Mouse (Mus musculus): Measurements from ENCODE around the gene Hbp1. TPM values are rescaled to one million over a fixed set of nuclear protein-coding genes. Genes with fewer than 3 reads are reported as not detected.

The Hbp1 gene
- polyA plus RNA-seq, 1 experiment from 2014 or later, result 116 TPM

GRCm38 (mm10) chr12:31892771-31893170 lies 57.6 kb downstream of the Hbp1 start:
- no peak overlapping the region for H3K4me2 ChIP-seq (ENCODE audit: low read depth, low read length)
- no peak overlapping the region for H3K27ac ChIP-seq (replicated peaks; ENCODE audit: low read depth, low read length)
- H3K9ac ChIP-seq (ENCODE audit: low read depth, low read length), result no peak overlapping the region
- H3K4me3 ChIP-seq (ENCODE audit: low read depth, low read length), result no peak overlapping the region
- WGBS, result 90% methylated on average over 7 of the region's 7 CpGs
- H3K9me3 ChIP-seq (ENCODE audit: control insufficient read depth, low read length), result no peaks in the 10 kb centered on the region
- H3K36me3 ChIP-seq (ENCODE audit: control insufficient read depth, insufficient read depth, low read length), result peaks cover 14% of the 10 kb centered on the region; the same call in 1 of the 2 replicates
- no peaks in the 10 kb centered on the region for H3K4me1 ChIP-seq (ENCODE audit: control insufficient read depth, insufficient read depth, low read length)
- DNase-seq (ENCODE audit: low spot score) (no peak), ATAC-seq (ENCODE audit: low read depth) (no peak)
- no peaks in the 10 kb centered on the region for H3K27me3 ChIP-seq (replicated peaks; ENCODE audit: control insufficient read depth, insufficient read depth, low read length)

- H3K27me3 ChIP-seq (replicated peaks; ENCODE audit: control insufficient read depth, insufficient read depth, low read length), result no peaks in the 10 kb centered on the region
- DNase-seq (ENCODE audit: low spot score) (no peak), ATAC-seq (ENCODE audit: low read depth) (no peak)
- H3K4me1 ChIP-seq (ENCODE audit: control insufficient read depth, insufficient read depth, low read length), result no peaks in the 10 kb centered on the region
- H3K9ac ChIP-seq (ENCODE audit: low read depth, low read length), result no peak overlapping the region
- no peak overlapping the region for H3K4me2 ChIP-seq (ENCODE audit: low read depth, low read length)
- H3K4me3 ChIP-seq (ENCODE audit: low read depth, low read length), result no peak overlapping the region
- no peak overlapping the region for H3K27ac ChIP-seq (replicated peaks; ENCODE audit: low read depth, low read length)
- H3K36me3 ChIP-seq (ENCODE audit: control insufficient read depth, insufficient read depth, low read length), result peaks cover 19% of the 10 kb centered on the region
- no peaks in the 10 kb centered on the region for H3K9me3 ChIP-seq (ENCODE audit: control insufficient read depth, low read length)
These were observed 58.3 kb downstream of the Hbp1 start for GRCm38 (mm10) chr12:31892079-31892478.

GRCm38 (mm10) chr12:31890685-31891084 lies 59.6 kb downstream of the Hbp1 start:
- Histone ChIP-seq H3K27me3 (replicated peaks; ENCODE audit: control insufficient read depth, insufficient read depth, low read length) (no peaks in the 10 kb centered on the region), H3K9me3 (ENCODE audit: control insufficient read depth, low read length) (no peaks in the 10 kb centered on the region), H3K4me3 (ENCODE audit: low read depth, low read length) (no peak overlapping the region), H3K4me2 (ENCODE audit: low read depth, low read length) (no peak overlapping the region), H3K36me3 (ENCODE audit: control insufficient read depth, insufficient read depth, low read length) (peaks cover 30% of the 10 kb centered on the region), H3K9ac (ENCODE audit: low read depth, low read length) (no peak overlapping the region), H3K27ac (replicated peaks; ENCODE audit: low read depth, low read length) (no peak overlapping the region), H3K4me1 (ENCODE audit: control insufficient read depth, insufficient read depth, low read length) (no peaks in the 10 kb centered on the region)
- WGBS, result 66% methylated on average over 6 of the region's 6 CpGs
- ATAC-seq (ENCODE audit: low read depth) (no peak), DNase-seq (ENCODE audit: low spot score) (no peak)

- Histone ChIP-seq H3K4me3 (ENCODE audit: low read depth, low read length) (no peak overlapping the region), H3K4me1 (ENCODE audit: control insufficient read depth, insufficient read depth, low read length) (no peaks in the 10 kb centered on the region), H3K27ac (replicated peaks; ENCODE audit: low read depth, low read length) (no peak overlapping the region), H3K9ac (ENCODE audit: low read depth, low read length) (no peak overlapping the region), H3K9me3 (ENCODE audit: control insufficient read depth, low read length) (no peaks in the 10 kb centered on the region), H3K27me3 (replicated peaks; ENCODE audit: control insufficient read depth, insufficient read depth, low read length) (no peaks in the 10 kb centered on the region), H3K36me3 (ENCODE audit: control insufficient read depth, insufficient read depth, low read length) (peaks cover 30% of the 10 kb centered on the region), H3K4me2 (ENCODE audit: low read depth, low read length) (no peak overlapping the region)
- WGBS, result 92% methylated on average over 11 of the region's 11 CpGs
- no peak for ATAC-seq (ENCODE audit: low read depth)
- DNase-seq (ENCODE audit: low spot score), result no peak
These were observed 64.3 kb downstream of the Hbp1 start for GRCm38 (mm10) chr12:31885844-31886606.

GRCm38 (mm10) chr12:31885084-31885483 lies 65.3 kb downstream of the Hbp1 start:
- Histone ChIP-seq H3K27ac (replicated peaks; ENCODE audit: low read depth, low read length) (no peak overlapping the region), H3K4me3 (ENCODE audit: low read depth, low read length) (no peak overlapping the region), H3K9ac (ENCODE audit: low read depth, low read length) (no peak overlapping the region), H3K4me1 (ENCODE audit: control insufficient read depth, insufficient read depth, low read length) (no peaks in the 10 kb centered on the region), H3K9me3 (ENCODE audit: control insufficient read depth, low read length) (no peaks in the 10 kb centered on the region), H3K36me3 (ENCODE audit: control insufficient read depth, insufficient read depth, low read length) (peaks cover 24% of the 10 kb centered on the region), H3K27me3 (replicated peaks; ENCODE audit: control insufficient read depth, insufficient read depth, low read length) (no peaks in the 10 kb centered on the region), H3K4me2 (ENCODE audit: low read depth, low read length) (no peak overlapping the region)
- DNase-seq (ENCODE audit: low spot score), result no peak
- WGBS, result 88% methylated on average over 4 of the region's 4 CpGs
- no peak for ATAC-seq (ENCODE audit: low read depth)

- no peaks in the 10 kb centered on the region for H3K27me3 ChIP-seq (replicated peaks; ENCODE audit: control insufficient read depth, insufficient read depth, low read length)
- H3K9me3 ChIP-seq (ENCODE audit: control insufficient read depth, low read length), result no peaks in the 10 kb centered on the region
- ATAC-seq (ENCODE audit: low read depth) (no peak), DNase-seq (ENCODE audit: low spot score) (no peak)
- H3K4me3 ChIP-seq (ENCODE audit: low read depth, low read length), result no peak overlapping the region
- no peak overlapping the region for H3K4me2 ChIP-seq (ENCODE audit: low read depth, low read length)
- no peaks in the 10 kb centered on the region for H3K4me1 ChIP-seq (ENCODE audit: control insufficient read depth, insufficient read depth, low read length)
- 82% methylated on average over 4 of the region's 4 CpGs for WGBS
- no peak overlapping the region for H3K27ac ChIP-seq (replicated peaks; ENCODE audit: low read depth, low read length)
- H3K36me3 ChIP-seq (ENCODE audit: control insufficient read depth, insufficient read depth, low read length), result peaks cover 17% of the 10 kb centered on the region
- no peak overlapping the region for H3K9ac ChIP-seq (ENCODE audit: low read depth, low read length)
These were observed 66.0 kb downstream of the Hbp1 start for GRCm38 (mm10) chr12:31884365-31884764.

- H3K27me3 ChIP-seq (replicated peaks; ENCODE audit: control insufficient read depth, insufficient read depth, low read length), result no peaks in the 10 kb centered on the region
These were observed 67.6 kb downstream of the Hbp1 start for GRCm38 (mm10) chr12:31882736-31883135.

GRCm38 (mm10) chr12:31876775-31877174 lies 73.6 kb downstream of the Hbp1 start:
- DNase-seq (ENCODE audit: low spot score), result no peak
- Histone ChIP-seq H3K4me2 (ENCODE audit: low read depth, low read length) (no peak overlapping the region), H3K27ac (replicated peaks; ENCODE audit: low read depth, low read length) (no peak overlapping the region), H3K36me3 (ENCODE audit: control insufficient read depth, insufficient read depth, low read length) (no peaks in the 10 kb centered on the region), H3K9ac (ENCODE audit: low read depth, low read length) (no peak overlapping the region), H3K9me3 (ENCODE audit: control insufficient read depth, low read length) (no peaks in the 10 kb centered on the region), H3K4me1 (ENCODE audit: control insufficient read depth, insufficient read depth, low read length) (no peaks in the 10 kb centered on the region), H3K4me3 (ENCODE audit: low read depth, low read length) (no peak overlapping the region), H3K27me3 (replicated peaks; ENCODE audit: control insufficient read depth, insufficient read depth, low read length) (no peaks in the 10 kb centered on the region)
- WGBS, result 91% methylated on average over 4 of the region's 4 CpGs
- ATAC-seq (ENCODE audit: low read depth), result no peak

More at GRCm38 (mm10) chr12:31882736-31883135, 67.6 kb downstream of the Hbp1 start:
- Histone ChIP-seq H3K4me1 (ENCODE audit: control insufficient read depth, insufficient read depth, low read length) (no peaks in the 10 kb centered on the region), H3K9me3 (ENCODE audit: control insufficient read depth, low read length) (no peaks in the 10 kb centered on the region), H3K4me3 (ENCODE audit: low read depth, low read length) (no peak overlapping the region), H3K4me2 (ENCODE audit: low read depth, low read length) (no peak overlapping the region), H3K9ac (ENCODE audit: low read depth, low read length) (no peak overlapping the region), H3K27ac (replicated peaks; ENCODE audit: low read depth, low read length) (no peak overlapping the region), H3K36me3 (ENCODE audit: control insufficient read depth, insufficient read depth, low read length) (peaks cover 16% of the 10 kb centered on the region)
- 64% methylated on average over 1 of the region's 1 CpGs for WGBS
- no peak for ATAC-seq (ENCODE audit: low read depth)
- DNase-seq (ENCODE audit: low spot score), result no peak

Data from embryonic facial prominence, embryonic 14.5 days (tissue).